Mouse (Mus musculus): ENCODE results near the gene Fzd1. TPM values are rescaled to one million over a fixed set of nuclear protein-coding genes. Genes with fewer than 3 reads are reported as not detected.

The Fzd1 gene
- polyA plus RNA-seq, 1 experiment from 2014 or later: 9.2 TPM

GRCm38 (mm10) chr5:4770609-4771008 lies 12.8 kb upstream of the Fzd1 start:
- no peak overlapping the region for H3K4me2 ChIP-seq
- WGBS: 80% methylated on average over 1 of the region's 1 CpGs
- H3K4me1 ChIP-seq: no peaks in the 10 kb centered on the region
- no peaks in the 10 kb centered on the region for H3K9me3 ChIP-seq (replicated peaks)
- H3K4me3 ChIP-seq (replicated peaks): no peak overlapping the region
- ATAC-seq (ENCODE audit: low FRiP score): no peak
- H3K27me3 ChIP-seq (replicated peaks): 0 out of 2 replicates have a peak, but pooled peaks cover 3% of the 10 kb centered on the region
- H3K27ac ChIP-seq (replicated peaks): no peak overlapping the region
- no peaks in the 10 kb centered on the region for H3K36me3 ChIP-seq
- no peak overlapping the region for H3K9ac ChIP-seq (replicated peaks)

- Histone ChIP-seq H3K36me3 (no peaks in the 10 kb centered on the region), H3K4me2 (no peak overlapping the region), H3K27ac (replicated peaks) (no peak overlapping the region), H3K27me3 (replicated peaks) (0 out of 2 replicates have a peak, but pooled peaks cover 3% of the 10 kb centered on the region), H3K4me1 (no peaks in the 10 kb centered on the region), H3K4me3 (replicated peaks) (no peak overlapping the region), H3K9ac (replicated peaks) (no peak overlapping the region), H3K9me3 (replicated peaks) (no peaks in the 10 kb centered on the region)
- 82% methylated on average over 2 of the region's 2 CpGs for WGBS
- no peak for ATAC-seq (ENCODE audit: low FRiP score)
Measured at GRCm38 (mm10) chr5:4767896-4768295, 10.1 kb upstream of the Fzd1 start.

GRCm38 (mm10) chr5:4766719-4767118 lies 8.9 kb upstream of the Fzd1 start:
- Histone ChIP-seq H3K9ac (replicated peaks) (no peak overlapping the region), H3K9me3 (replicated peaks) (no peaks in the 10 kb centered on the region), H3K27me3 (replicated peaks) (0 out of 2 replicates have a peak, but pooled peaks cover 3% of the 10 kb centered on the region), H3K4me3 (replicated peaks) (no peak overlapping the region), H3K4me2 (no peak overlapping the region), H3K36me3 (no peaks in the 10 kb centered on the region), H3K27ac (replicated peaks) (no peak overlapping the region), H3K4me1 (no peaks in the 10 kb centered on the region)
- 78% methylated on average over 5 of the region's 5 CpGs for WGBS
- no peak for ATAC-seq (ENCODE audit: low FRiP score)

- 0 out of 2 replicates have a peak, but pooled peaks cover 6% of the 10 kb centered on the region for H3K27me3 ChIP-seq (replicated peaks)
- no peak overlapping the region for H3K9ac ChIP-seq (replicated peaks)
- no peaks in the 10 kb centered on the region for H3K9me3 ChIP-seq (replicated peaks)
- H3K36me3 ChIP-seq: no peaks in the 10 kb centered on the region
- no peak overlapping the region for H3K4me3 ChIP-seq (replicated peaks)
- ATAC-seq (ENCODE audit: low FRiP score): no peak
- H3K4me2 ChIP-seq: no peak overlapping the region
- H3K4me1 ChIP-seq: peaks cover 9% of the 10 kb centered on the region; the same call in 1 of the 2 replicates
- no peak overlapping the region for H3K27ac ChIP-seq (replicated peaks)
Measured at GRCm38 (mm10) chr5:4761891-4762290, 4.1 kb upstream of the Fzd1 start.

- peaks cover 10% of the 10 kb centered on the region for H3K27me3 ChIP-seq (replicated peaks)
- H3K4me1 ChIP-seq: peaks cover 32% of the 10 kb centered on the region
- H3K9ac ChIP-seq (replicated peaks): peak overlapping the region; percentile 73
- ATAC-seq (ENCODE audit: low FRiP score): 0 out of 2 replicates have a peak, but pooled peaks have one; percentile 4
- under 1% methylated on average over 23 of the region's 23 CpGs for WGBS
- no peaks in the 10 kb centered on the region for H3K9me3 ChIP-seq (replicated peaks)
- no peaks in the 10 kb centered on the region for H3K36me3 ChIP-seq
- H3K27ac ChIP-seq (replicated peaks): peak overlapping the region; percentile 92
- H3K4me2 ChIP-seq: peak overlapping the region; percentile 99
- H3K4me3 ChIP-seq (replicated peaks): peak overlapping the region; percentile 84
Measured at GRCm38 (mm10) chr5:4758331-4759080, 671 bp upstream of the Fzd1 start.

GRCm38 (mm10) chr5:4756871-4757711 lies 744 bp downstream of the Fzd1 start:
- no peaks in the 10 kb centered on the region for H3K36me3 ChIP-seq
- peak overlapping the region; percentile 99 for H3K4me2 ChIP-seq
- peaks cover 10% of the 10 kb centered on the region for H3K27me3 ChIP-seq (replicated peaks)
- peak overlapping the region; percentile 92 for H3K27ac ChIP-seq (replicated peaks)
- peak overlapping the region; percentile 73 for H3K9ac ChIP-seq (replicated peaks)
- peak overlapping the region; percentile 84 for H3K4me3 ChIP-seq (replicated peaks)
- no peaks in the 10 kb centered on the region for H3K9me3 ChIP-seq (replicated peaks)
- ATAC-seq (ENCODE audit: low FRiP score): peak; percentile 56
- H3K4me1 ChIP-seq: peaks cover 32% of the 10 kb centered on the region
- WGBS: under 1% methylated on average over 75 of the region's 80 CpGs

- H3K36me3 ChIP-seq: no peaks in the 10 kb centered on the region
- peak; percentile 18; the same call in 1 of the 2 replicates for ATAC-seq (ENCODE audit: low FRiP score)
- peak overlapping the region; percentile 99 for H3K4me2 ChIP-seq
- H3K27me3 ChIP-seq (replicated peaks): peaks cover 10% of the 10 kb centered on the region
- H3K4me3 ChIP-seq (replicated peaks): peak overlapping the region; percentile 84
- H3K9ac ChIP-seq (replicated peaks): peak overlapping the region; percentile 73
- H3K4me1 ChIP-seq: peaks cover 32% of the 10 kb centered on the region
- no peaks in the 10 kb centered on the region for H3K9me3 ChIP-seq (replicated peaks)
- 4% methylated on average over 43 of the region's 43 CpGs for WGBS
- peak overlapping the region; percentile 51 for H3K27ac ChIP-seq (replicated peaks)
Measured at GRCm38 (mm10) chr5:4756001-4756681, 1.7 kb downstream of the Fzd1 start.

GRCm38 (mm10) chr5:4755326-4755725 lies 2.5 kb downstream of the Fzd1 start:
- Histone ChIP-seq H3K4me2 (peak overlapping the region; percentile 99), H3K27me3 (replicated peaks) (peaks cover 8% of the 10 kb centered on the region), H3K4me1 (peaks cover 32% of the 10 kb centered on the region), H3K9me3 (replicated peaks) (no peaks in the 10 kb centered on the region), H3K36me3 (no peaks in the 10 kb centered on the region), H3K9ac (replicated peaks) (0 out of 2 replicates have a peak overlapping the region, but pooled peaks have one; percentile 73), H3K4me3 (replicated peaks) (peak overlapping the region; percentile 84), H3K27ac (replicated peaks) (no peak overlapping the region)
- ATAC-seq (ENCODE audit: low FRiP score): no peak
- WGBS: 35% methylated on average over 11 of the region's 11 CpGs

GRCm38 (mm10) chr5:4754701-4755281 lies 3.0 kb downstream of the Fzd1 start:
- peak overlapping the region; percentile 15; the same call in 1 of the 2 replicates for H3K9ac ChIP-seq (replicated peaks)
- peaks cover 32% of the 10 kb centered on the region for H3K4me1 ChIP-seq
- no peak for ATAC-seq (ENCODE audit: low FRiP score)
- peak overlapping the region; percentile 84 for H3K4me3 ChIP-seq (replicated peaks)
- WGBS: 27% methylated on average over 9 of the region's 9 CpGs
- no peaks in the 10 kb centered on the region for H3K36me3 ChIP-seq
- no peak overlapping the region for H3K27ac ChIP-seq (replicated peaks)
- no peaks in the 10 kb centered on the region for H3K9me3 ChIP-seq (replicated peaks)
- H3K27me3 ChIP-seq (replicated peaks): peaks cover 4% of the 10 kb centered on the region
- peak overlapping the region; percentile 99 for H3K4me2 ChIP-seq

- H3K4me1 ChIP-seq: peaks cover 27% of the 10 kb centered on the region
- H3K4me2 ChIP-seq: peak overlapping the region; percentile 34; the same call in 1 of the 2 replicates
- no peak overlapping the region for H3K27ac ChIP-seq (replicated peaks)
- WGBS: 63% methylated on average over 5 of the region's 5 CpGs
- no peak overlapping the region for H3K9ac ChIP-seq (replicated peaks)
- no peaks in the 10 kb centered on the region for H3K36me3 ChIP-seq
- H3K9me3 ChIP-seq (replicated peaks): no peaks in the 10 kb centered on the region
- H3K4me3 ChIP-seq (replicated peaks): no peak overlapping the region
- peaks cover 4% of the 10 kb centered on the region for H3K27me3 ChIP-seq (replicated peaks)
- no peak for ATAC-seq (ENCODE audit: low FRiP score)
Measured at GRCm38 (mm10) chr5:4753161-4753560, 4.7 kb downstream of the Fzd1 start.

- Histone ChIP-seq H3K36me3 (no peaks in the 10 kb centered on the region), H3K9ac (replicated peaks) (no peak overlapping the region), H3K4me1 (0 out of 2 replicates have a peak, but pooled peaks cover 2% of the 10 kb centered on the region), H3K9me3 (replicated peaks) (no peaks in the 10 kb centered on the region), H3K4me2 (no peak overlapping the region), H3K27me3 (replicated peaks) (no peaks in the 10 kb centered on the region), H3K4me3 (replicated peaks) (no peak overlapping the region), H3K27ac (replicated peaks) (no peak overlapping the region)
- WGBS: 75% methylated on average over 4 of the region's 4 CpGs
- ATAC-seq (ENCODE audit: low FRiP score): no peak
Measured at GRCm38 (mm10) chr5:4742722-4743121, 15.1 kb downstream of the Fzd1 start.

Measured in neural tube, embryonic 15.5 days (tissue).